Mouse (Mus musculus) embryonic facial prominence, embryonic 10.5 days (tissue): ENCODE measurements around the gene Zfp248. TPM values are rescaled to one million over a fixed set of nuclear protein-coding genes. Genes with fewer than 3 reads are reported as not detected.

Source experiments
- DNase-seq: peaks from one replicate; pipeline ENCODE4 v3.0.0-alpha.2; 2017; ENCODE audit warnings: low spot score
- H3K27ac ChIP-seq: fragments of 300-500 bp; sonication (generic); replicated peaks from 2 replicates; pipeline ENCODE4 v1.5.1; 2016; ENCODE audit warnings: mild to moderate bottlenecking
- H3K27me3 ChIP-seq: fragments of 300-500 bp; sonication (generic); replicated peaks from 2 replicates; pipeline ENCODE4 v1.6.1; 2016; ENCODE audit warnings: low read depth, mild to moderate bottlenecking; ENCODE audit not compliant: poor library complexity, severe bottlenecking
- H3K36me3 ChIP-seq: fragments of 300-500 bp; sonication (generic); replicated peaks from 2 replicates; pipeline ENCODE4 v1.6.1; 2016; ENCODE audit warnings: mild to moderate bottlenecking, moderate library complexity
- H3K4me1 ChIP-seq: fragments of 300-500 bp; sonication (generic); 2 replicates; pipeline ENCODE4 v1.6.1; 2016
- H3K4me3 ChIP-seq: fragments of 300-500 bp; sonication (generic); 2 replicates; pipeline ENCODE4 v1.5.1; 2016; ENCODE audit warnings: mild to moderate bottlenecking, moderate library complexity
- H3K9me3 ChIP-seq: fragments of 300-500 bp; sonication (generic); 2 replicates; pipeline ENCODE4 v1.6.1; 2016; ENCODE audit warnings: mild to moderate bottlenecking
- WGBS: fragments of 180-500 bp; shearing (Covaris S2); methylation state at CpG from one replicate; pipeline ENCODE4 v1.1.7; 2016; 5-methylcytosine and 5-hydroxymethylcytosine counted together
- microRNA-seq: library from miRNA; unstranded; fragments of <30 nt; microRNA quantifications from one replicate; pipeline ENCODE4, GENCODE M21; 2017
- polyA plus RNA-seq: library from polyadenylated mRNA; unstranded; fragments of >200 nt; fragmentation: Nextera tagmentation; extraction: Ambion mirVana; gene quantifications from 2 replicates; pipeline ENCODE4 v1.2.1, GENCODE M21; 2016

Zfp248 gene
- polyA plus RNA-seq, 1 experiment from 2014 or later = 13.7 TPM

GRCm38 (mm10) chr6:118410428-118410827, 44.9 kb downstream of the Zfp248 start:
- H3K4me1 ChIP-seq = no peaks in the 10 kb centered on the region
- 90% methylated on average over 1 of the region's 1 CpGs for WGBS
- no peak overlapping the region for H3K27ac ChIP-seq
- peaks cover 97% of the 10 kb centered on the region for H3K36me3 ChIP-seq
- H3K9me3 ChIP-seq = no peaks in the 10 kb centered on the region
- DNase-seq = no peak
- H3K27me3 ChIP-seq = no peaks in the 10 kb centered on the region
- H3K4me3 ChIP-seq = no peak overlapping the region

- no peak for DNase-seq
- Histone ChIP-seq H3K27me3 (no peaks in the 10 kb centered on the region), H3K9me3 (no peaks in the 10 kb centered on the region), H3K4me1 (no peaks in the 10 kb centered on the region), H3K27ac (no peak overlapping the region), H3K36me3 (peaks cover 97% of the 10 kb centered on the region), H3K4me3 (no peak overlapping the region)
- 90% methylated on average over 5 of the region's 5 CpGs for WGBS
Observed at GRCm38 (mm10) chr6:118408510-118408909, 46.8 kb downstream of the Zfp248 start.

- WGBS = 91% methylated on average over 4 of the region's 4 CpGs
- H3K36me3 ChIP-seq = peaks cover 97% of the 10 kb centered on the region
Observed at GRCm38 (mm10) chr6:118406421-118406820, 48.9 kb downstream of the Zfp248 start.

DNA sequence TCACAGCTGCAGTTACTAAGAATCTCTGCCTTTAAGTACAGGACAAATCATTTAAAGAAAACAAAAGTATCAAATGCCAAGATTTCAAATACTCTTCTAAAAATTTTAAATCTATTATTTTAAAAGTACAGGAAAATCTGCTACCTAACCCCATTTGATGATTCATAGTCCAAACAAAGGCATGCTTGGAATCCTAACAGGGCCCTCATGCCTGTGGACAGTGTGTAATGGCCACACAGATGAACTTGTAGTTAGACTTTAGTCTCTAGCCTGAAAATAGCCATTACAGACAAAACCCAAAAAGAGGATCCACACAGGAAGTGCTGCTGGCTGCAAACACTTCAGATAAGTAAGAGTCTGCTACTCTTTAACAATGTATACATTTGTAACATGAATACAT, 64.6 kb downstream of the Zfp248 start:
- no peak overlapping the region for H3K4me3 ChIP-seq
- peaks cover 96% of the 10 kb centered on the region for H3K36me3 ChIP-seq
- no peaks in the 10 kb centered on the region for H3K4me1 ChIP-seq
- DNase-seq = no peak
- no peaks in the 10 kb centered on the region for H3K27me3 ChIP-seq
- no peaks in the 10 kb centered on the region for H3K9me3 ChIP-seq
- no peak overlapping the region for H3K27ac ChIP-seq

More at GRCm38 (mm10) chr6:118406421-118406820, 48.9 kb downstream of the Zfp248 start:
- Histone ChIP-seq H3K27me3 (no peaks in the 10 kb centered on the region), H3K9me3 (no peaks in the 10 kb centered on the region), H3K27ac (no peak overlapping the region), H3K4me3 (no peak overlapping the region), H3K4me1 (no peaks in the 10 kb centered on the region)
- DNase-seq = no peak

DNA sequence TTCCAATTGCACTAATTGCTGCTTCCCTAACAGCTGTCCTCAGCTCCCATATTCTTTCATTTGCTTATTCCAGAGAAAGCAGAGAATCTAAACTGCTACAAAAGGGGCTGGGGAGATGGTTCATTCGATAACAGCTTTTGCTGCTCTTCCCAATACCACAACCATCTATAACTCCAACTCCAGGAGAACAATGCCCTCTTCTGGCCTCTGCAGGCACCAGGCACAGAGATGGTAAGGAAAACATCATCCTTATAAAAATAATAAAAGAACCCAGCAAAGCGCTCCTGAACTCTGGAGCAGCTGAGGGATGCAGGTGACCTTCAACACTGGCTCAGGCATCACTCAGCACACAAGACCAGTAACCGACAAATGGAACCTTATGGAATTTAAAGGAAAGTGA, 69.4 kb downstream of the Zfp248 start:
- H3K27me3 ChIP-seq = no peaks in the 10 kb centered on the region
- no peaks in the 10 kb centered on the region for H3K4me1 ChIP-seq
- WGBS = 94% methylated on average over 3 of the region's 3 CpGs
- no peak for DNase-seq
- no peak overlapping the region for H3K4me3 ChIP-seq
- no peak overlapping the region for H3K27ac ChIP-seq
- H3K9me3 ChIP-seq = no peaks in the 10 kb centered on the region
- H3K36me3 ChIP-seq = peaks cover 86% of the 10 kb centered on the region

GRCm38 (mm10) chr6:118381234-118381633, 74.1 kb downstream of the Zfp248 start:
- 86% methylated on average over 4 of the region's 4 CpGs for WGBS

DNA sequence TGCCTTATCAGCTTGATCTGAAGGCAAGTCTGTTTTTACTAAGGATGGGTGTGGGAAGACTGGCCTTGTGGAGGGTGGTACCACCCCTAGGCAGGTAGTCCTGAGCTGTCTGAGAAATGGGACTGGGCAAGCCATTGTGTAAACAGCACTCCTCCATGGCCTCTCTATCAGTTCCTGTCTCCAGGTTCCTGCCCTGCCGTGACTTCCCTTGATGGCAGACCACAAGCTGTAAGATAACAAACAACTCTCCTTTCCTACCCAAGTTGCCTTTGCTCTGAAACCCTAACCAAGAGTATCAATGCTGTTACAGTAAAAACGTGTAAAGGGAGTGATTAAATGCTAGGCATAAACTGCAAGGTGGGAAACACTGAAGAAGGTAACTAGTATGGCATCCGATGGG, 74.7 kb downstream of the Zfp248 start:
- Histone ChIP-seq H3K27ac (no peak overlapping the region), H3K27me3 (peaks cover 15% of the 10 kb centered on the region), H3K9me3 (no peaks in the 10 kb centered on the region), H3K4me1 (peaks cover 28% of the 10 kb centered on the region), H3K4me3 (no peak overlapping the region), H3K36me3 (peaks cover 36% of the 10 kb centered on the region)
- WGBS = 63% methylated on average over 3 of the region's 3 CpGs
- no peak for DNase-seq

More at GRCm38 (mm10) chr6:118381234-118381633, 74.1 kb downstream of the Zfp248 start:
- H3K36me3 ChIP-seq = peaks cover 42% of the 10 kb centered on the region
- H3K27ac ChIP-seq = no peak overlapping the region
- H3K4me3 ChIP-seq = no peak overlapping the region
- peaks cover 15% of the 10 kb centered on the region for H3K27me3 ChIP-seq
- no peak for DNase-seq
- peaks cover 22% of the 10 kb centered on the region for H3K4me1 ChIP-seq
- H3K9me3 ChIP-seq = no peaks in the 10 kb centered on the region

DNA sequence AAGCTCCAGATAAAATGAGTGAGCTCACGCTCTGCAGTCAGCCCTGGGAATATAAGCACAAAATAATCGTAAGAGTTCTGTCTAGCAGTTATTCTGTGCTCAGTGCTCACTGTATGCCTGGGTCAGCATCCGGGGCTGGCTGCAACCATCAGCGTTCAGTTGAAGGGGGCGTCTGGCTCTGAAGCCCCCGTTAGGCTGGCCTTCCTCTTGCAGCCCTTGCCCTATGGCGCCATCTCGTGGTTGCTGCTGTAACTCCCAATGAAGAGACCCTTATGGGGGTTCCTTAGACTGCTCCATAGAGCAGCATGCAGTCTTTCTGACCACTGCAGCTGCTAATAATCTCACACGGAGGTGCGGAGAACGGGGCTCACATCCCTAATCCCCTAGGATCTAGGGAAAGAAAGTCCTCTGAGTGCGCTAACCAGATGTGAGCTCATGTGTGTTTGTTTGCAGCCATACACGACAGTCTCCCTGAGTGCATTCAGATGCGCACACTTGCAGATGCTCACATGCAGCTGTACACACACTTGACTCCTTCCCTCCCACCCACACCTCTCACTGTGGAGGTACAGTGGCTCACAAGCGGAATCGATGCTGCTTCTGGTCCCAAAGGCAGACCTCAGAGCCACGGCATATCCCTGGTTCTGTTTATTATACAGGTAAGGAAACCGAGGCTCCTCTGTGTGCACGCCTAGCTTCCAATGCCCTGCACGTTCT, 75.7 kb downstream of the Zfp248 start:
- Histone ChIP-seq H3K27ac (no peak overlapping the region), H3K36me3 (peaks cover 26% of the 10 kb centered on the region), H3K27me3 (peaks cover 17% of the 10 kb centered on the region), H3K4me1 (peaks cover 33% of the 10 kb centered on the region), H3K9me3 (no peaks in the 10 kb centered on the region), H3K4me3 (peak overlapping the region; percentile 21; the same call in 1 of the 2 replicates)
- DNase-seq = peak; percentile 87
- WGBS = 35% methylated on average over 20 of the region's 20 CpGs

GRCm38 (mm10) chr6:118377611-118378010, 77.7 kb downstream of the Zfp248 start:
- Histone ChIP-seq H3K4me3 (no peak overlapping the region), H3K4me1 (peaks cover 33% of the 10 kb centered on the region), H3K9me3 (no peaks in the 10 kb centered on the region), H3K27me3 (peaks cover 20% of the 10 kb centered on the region), H3K27ac (no peak overlapping the region), H3K36me3 (peaks cover 6% of the 10 kb centered on the region)
- 62% methylated on average over 7 of the region's 10 CpGs for WGBS
- no peak for DNase-seq

Small RNA genes lying within 50 kb of the gene (microRNA-seq; reads per million reads assigned to microRNA genes)
- gene Gm25953 = not detected

Other genes with a start within 250 kb of the Zfp248 start
- 54.7 and 57.0 TPM in 2 replicates for gene Bms1, start 36.1 kb downstream of the Zfp248 start, polyA plus RNA-seq
- gene Zfp9, start 23.8 kb upstream of the Zfp248 start, polyA plus RNA-seq = 9.6 and 12.8 TPM in 2 replicates
- gene Ankrd26, start 106.7 kb upstream of the Zfp248 start, polyA plus RNA-seq = 18.8 and 20.4 TPM in 2 replicates